Mouse (Mus musculus): Measurements from ENCODE around the gene Ndufc2. TPM values are rescaled to one million over a fixed set of nuclear protein-coding genes. Genes with fewer than 3 reads are reported as not detected.

Ndufc2 gene
- polyA plus RNA-seq, 1 experiment = 389 TPM

GRCm38 (mm10) chr7:97455577-97455976 is 55.8 kb downstream of the Ndufc2 start:
- no peak overlapping the region for H3K27ac ChIP-seq (ENCODE audit: insufficient read depth, low read depth, low read length)
- DNase-seq = no peak
- no peaks in the 10 kb centered on the region for H3K36me3 ChIP-seq (ENCODE audit: control insufficient read depth, insufficient read depth, low read length)
- 71% methylated on average over 3 of the region's 3 CpGs for WGBS
- peaks cover 9% of the 10 kb centered on the region; the same call in 1 of the 2 replicates for H3K4me1 ChIP-seq (ENCODE audit: control insufficient read depth, insufficient read depth, low read length)
- no peak overlapping the region for H3K4me3 ChIP-seq (ENCODE audit: insufficient read depth, low read depth, low read length)
- H3K27me3 ChIP-seq (replicated peaks; ENCODE audit: control insufficient read depth, insufficient read depth, low read length) = no peaks in the 10 kb centered on the region
- TF ChIP-seq CTCF (conservative IDR thresholded peaks at IDR 0.05; ENCODE audit: insufficient read depth, insufficient read length, low read depth, low read length) (no peak), POLR2A (IDR thresholded peaks at IDR 0.05; ENCODE audit: low read depth, low read length) (no peak)

Other genes with a start within 250 kb of the Ndufc2 start
- 1.8 and 2.7 TPM in 2 replicates for gene Usp35, start 68.0 kb upstream of the Ndufc2 start, polyA plus RNA-seq (2012; rRNA removed)
- 6.3 and 6.8 TPM in 2 replicates for gene Kctd21, start 67.7 kb upstream of the Ndufc2 start, polyA plus RNA-seq (2012; rRNA removed)
- 9.9 and 10.4 TPM in 2 replicates for gene Alg8, start 28.4 kb upstream of the Ndufc2 start, polyA plus RNA-seq (2012; rRNA removed)
- gene Thrsp, start 17.7 kb downstream of the Ndufc2 start, polyA plus RNA-seq (2012; rRNA removed) = 225 and 246 TPM in 2 replicates
- 1.1 and 1.5 TPM in 2 replicates for gene Kctd14, start 51.3 kb downstream of the Ndufc2 start, polyA plus RNA-seq (2012; rRNA removed)
- 71.8 and 76.4 TPM in 2 replicates for gene Ints4, start 81.0 kb downstream of the Ndufc2 start, polyA plus RNA-seq (2012; rRNA removed)
- gene Aamdc, start 179.5 kb downstream of the Ndufc2 start, polyA plus RNA-seq (2012; rRNA removed) = 70.0 and 93.0 TPM in 2 replicates
- gene Rsf1, start 179.9 kb downstream of the Ndufc2 start, polyA plus RNA-seq (2012; rRNA removed) = 2.2 and 3.3 TPM in 2 replicates